Mouse (Mus musculus): ENCODE measurements at regions not wholly inside any gene's neighbourhood (a gene's known extent, or its start where the extent isn't known, plus 50 kb on each side); places are given as distances from the start of the nearest gene placed in this dataset.

DNA sequence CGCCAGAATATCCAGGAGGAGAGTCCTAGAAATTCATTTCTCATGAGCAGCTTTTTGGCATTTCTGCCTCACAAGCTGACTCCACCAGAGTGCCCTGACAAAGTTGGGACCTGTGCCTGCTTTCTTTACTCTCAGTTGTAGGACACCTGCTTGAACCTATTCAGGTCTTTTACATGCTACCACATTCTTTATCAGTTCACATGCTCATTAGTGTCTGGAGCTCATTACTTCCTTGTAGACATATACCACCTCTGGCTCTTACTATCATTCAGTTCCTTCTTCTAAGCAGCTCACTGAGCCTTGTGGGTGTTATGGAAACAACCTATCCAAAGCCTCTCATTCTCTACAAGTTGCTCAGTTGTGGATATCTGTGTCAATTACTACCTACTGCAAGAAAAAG, 363.4 kb upstream of the Gm5150 start:
- intact Hi-C loops (cut with DNase I): no loop called here
- no peak for DNase-seq (ENCODE audit: low spot score in 2 of 2)

DNA sequence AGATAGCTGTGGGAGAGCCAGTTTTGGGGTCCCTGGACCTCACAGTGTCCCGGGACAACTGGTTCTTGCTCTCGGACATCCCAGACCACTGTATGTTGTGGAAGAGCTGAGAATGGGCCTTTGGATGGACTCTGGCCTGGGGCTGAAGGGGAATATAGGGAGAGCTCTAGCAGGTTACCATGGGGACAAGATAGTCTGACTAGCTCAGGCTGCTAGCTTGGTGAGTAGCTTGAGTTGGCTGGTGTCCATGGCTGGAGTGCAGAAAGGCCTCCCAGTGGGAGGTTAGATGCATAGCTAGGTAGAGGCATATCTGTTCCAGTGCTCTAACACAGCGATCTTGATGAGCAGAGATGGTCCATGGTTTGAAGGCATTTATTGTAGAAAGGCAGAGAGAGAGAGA, 356.9 kb upstream of the Gm5150 start:
- intact Hi-C loops (cut with DNase I): no loop called here
- DNase-seq (ENCODE audit: low spot score in 2 of 2): no peak

DNA sequence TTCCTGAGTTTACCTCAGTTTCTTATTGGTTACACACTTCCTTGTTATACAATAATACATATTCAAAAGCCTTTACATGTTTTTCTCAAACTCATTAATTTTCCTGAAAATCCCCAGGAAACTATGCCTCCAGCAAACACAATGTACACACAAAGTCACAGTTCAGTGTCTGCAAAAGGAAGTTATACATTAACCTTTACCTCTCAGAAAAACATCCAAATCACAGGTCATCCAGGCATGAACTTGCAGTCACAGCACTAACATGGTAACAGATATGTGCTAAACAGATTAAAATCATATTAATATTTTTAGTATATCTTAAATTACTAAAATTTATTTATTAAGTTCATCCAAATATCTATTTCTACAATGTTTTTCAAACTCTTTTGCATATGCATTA, 352.8 kb upstream of the Gm5150 start:
- intact Hi-C loops (cut with DNase I): no loop called here
- DNase-seq (ENCODE audit: low spot score in 2 of 2): no peak

DNA sequence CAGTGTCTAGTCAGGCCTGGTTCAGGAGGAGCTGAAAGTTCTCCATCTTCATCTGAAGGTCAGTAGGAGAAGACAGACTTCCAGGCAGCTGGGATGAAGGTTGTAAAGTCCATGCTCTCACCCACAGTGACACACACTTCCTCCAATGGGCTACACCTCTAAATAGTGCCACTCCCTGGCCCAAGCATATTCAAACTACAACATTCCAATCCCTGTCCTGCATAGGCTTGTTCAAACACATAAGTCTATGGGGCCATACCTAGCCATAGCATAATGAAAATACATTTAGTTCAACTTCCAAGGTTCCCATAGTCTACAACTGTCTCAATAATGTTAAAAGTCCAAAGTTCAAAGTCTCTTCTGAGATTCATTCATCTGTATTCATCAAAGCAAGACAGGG, 324.5 kb upstream of the Gm5150 start:
- intact Hi-C loops (cut with DNase I): no loop called here

DNA sequence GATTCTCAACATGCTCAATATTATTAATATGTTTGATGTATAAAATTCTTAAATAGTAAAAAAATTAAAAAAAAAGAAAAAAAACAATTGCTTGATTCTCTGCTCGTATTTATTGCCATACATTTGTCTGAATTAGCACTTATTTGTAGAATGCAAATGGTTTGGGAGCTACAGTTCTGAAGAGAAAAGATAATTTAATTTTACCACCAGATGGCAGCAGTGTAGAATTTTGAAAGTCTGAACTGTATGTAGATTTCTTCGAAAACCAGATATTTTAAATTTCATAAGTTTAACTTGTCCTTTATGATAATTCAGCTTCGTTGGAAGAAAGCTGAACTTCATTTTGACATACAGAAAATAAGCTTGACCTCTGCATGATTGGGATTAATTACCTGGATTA, 304.6 kb upstream of the Gm5150 start:
- intact Hi-C loops (cut with DNase I): loop anchor here (2.0 kb wide), 1 partner anchor 1512 kb away; no protein-coding TSS in a partner anchor
- DNase-seq (ENCODE audit: low spot score in 2 of 2): peak in 1 of 2 experiments; percentile 24

More for the DNA sequence above, 324.5 kb upstream of the Gm5150 start:
- DNase-seq (ENCODE audit: low spot score in 2 of 2): no peak

DNA sequence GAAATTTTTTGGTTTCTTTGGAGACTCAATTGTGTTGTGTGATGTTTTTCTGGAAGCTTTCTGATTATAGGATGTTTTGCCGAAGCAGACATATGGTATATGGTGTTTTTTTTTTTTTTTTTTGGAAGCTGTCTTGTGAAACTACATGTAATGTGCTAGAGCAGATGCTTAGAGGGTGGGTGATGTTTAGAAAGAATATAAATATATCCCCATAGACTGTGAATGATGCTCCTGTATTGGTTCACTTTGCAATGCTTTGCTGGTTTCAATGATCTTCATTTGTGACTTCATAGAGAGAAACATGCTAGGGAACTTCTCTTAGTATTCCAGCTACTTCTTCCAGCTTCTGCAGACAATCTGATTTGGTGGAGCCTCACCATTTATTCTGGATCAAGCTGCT, 271.2 kb upstream of the Gm5150 start:
- intact Hi-C loops (cut with DNase I): no loop called here
- DNase-seq (ENCODE audit: low spot score in 2 of 2): peak in 1 of 2 experiments; percentile 72

Measured in left cerebral cortex, postnatal 25 days (tissue).